Mouse (Mus musculus) forebrain, embryonic 16.5 days (tissue): ENCODE measurements at regions not wholly inside any gene's neighbourhood (a gene's known extent, or its start where the extent isn't known, plus 50 kb on each side); places are given as distances from the start of the nearest gene placed in this dataset. TPM values are rescaled to one million over a fixed set of nuclear protein-coding genes. Genes with fewer than 3 reads are reported as not detected.

ENCODE experiments used
- microRNA-seq: library from miRNA; unstranded; fragments of <30 nt; microRNA quantifications from one replicate; pipeline ENCODE4, GENCODE M21; 2017

Small RNA genes in the stretch of these regions (microRNA-seq; reads per million reads assigned to microRNA genes)
- gene Gm26190 = not detected
